Mouse (Mus musculus) megakaryocyte, embryonic 14.5 days (primary cell): ENCODE results near the gene Ank. TPM values are rescaled to one million over a fixed set of nuclear protein-coding genes. Genes with fewer than 3 reads are reported as not detected.

Experiments used
- H3K27me3 ChIP-seq: replicated peaks from 2 replicates; pipeline ENCODE3; 2012; ENCODE audit warnings: inconsistent platforms
- H3K36me3 ChIP-seq: replicated peaks from 2 replicates; pipeline ENCODE3; 2012; ENCODE audit warnings: low read length, inconsistent platforms, mixed read lengths
- H3K4me1 ChIP-seq: 2 replicates; pipeline ENCODE4 v1.6.1; 2012; ENCODE audit warnings: inconsistent platforms
- H3K4me3 ChIP-seq: replicated peaks from 2 replicates; pipeline ENCODE3; 2012; ENCODE audit warnings: moderate library complexity, mild to moderate bottlenecking, inconsistent platforms
- H3K9me3 ChIP-seq: 2 replicates; pipeline ENCODE4 v1.6.1; 2012; ENCODE audit warnings: inconsistent platforms
- FLI1 ChIP-seq: IDR thresholded peaks from 2 replicates; pipeline ENCODE4 v1.6.1; 2012; ENCODE audit warnings: low read length, inconsistent platforms, mixed read lengths
- GATA1 ChIP-seq: IDR thresholded peaks from 3 replicates; pipeline ENCODE4 v1.6.1; 2012; ENCODE audit warnings: mixed read lengths, low read length, inconsistent platforms, borderline replicate concordance
- polyA plus RNA-seq: library from polyadenylated mRNA; stranded (reverse); fragments of >175 nt; gene quantifications from 2 replicates; pipeline ENCODE4 v1.2.3, GENCODE M21; 2012; ENCODE audit warnings: low replicate concordance; ENCODE audit not compliant: insufficient read depth

The Ank gene
- polyA plus RNA-seq, 1 experiment, result 5.0 TPM

DNA sequence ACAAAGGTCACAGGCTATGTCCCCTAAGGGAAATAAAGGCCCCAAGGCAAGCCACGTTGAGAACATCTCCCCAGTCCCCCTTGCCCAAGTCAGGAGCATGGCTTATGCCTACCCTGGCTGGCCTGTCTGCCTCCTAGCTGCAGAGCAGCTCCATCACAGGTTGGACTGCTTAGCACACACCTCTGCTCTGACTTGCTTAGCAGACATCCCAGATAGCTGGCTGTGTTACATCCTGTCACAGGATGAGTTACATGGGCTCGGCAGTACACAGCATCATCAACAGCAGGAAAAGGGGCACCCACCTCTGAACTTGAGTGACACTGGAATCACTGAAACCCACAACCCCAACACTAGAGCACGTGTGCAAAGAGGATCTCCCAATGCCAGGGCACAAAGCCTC lies 138.8 kb downstream of the Ank start:
- TF ChIP-seq GATA1 (no peak), FLI1 (no peak)

GRCm38 (mm10) chr15:27609554-27609953 lies 143.1 kb downstream of the Ank start:
- Histone ChIP-seq H3K4me3 (no peak overlapping the region), H3K9me3 (no peaks in the 10 kb centered on the region), H3K27me3 (no peaks in the 10 kb centered on the region), H3K4me1 (peaks cover 62% of the 10 kb centered on the region), H3K36me3 (peaks cover 96% of the 10 kb centered on the region)
- no peak for TF ChIP-seq GATA1
- TF ChIP-seq FLI1, result no peak

More for the DNA sequence above, 138.8 kb downstream of the Ank start:
- H3K36me3 ChIP-seq, result peaks cover 98% of the 10 kb centered on the region
- no peaks in the 10 kb centered on the region for H3K9me3 ChIP-seq
- H3K4me3 ChIP-seq, result no peak overlapping the region
- H3K4me1 ChIP-seq, result peaks cover 47% of the 10 kb centered on the region
- no peaks in the 10 kb centered on the region for H3K27me3 ChIP-seq

GRCm38 (mm10) chr15:27612533-27613221 lies 146.2 kb downstream of the Ank start:
- Histone ChIP-seq H3K27me3 (no peaks in the 10 kb centered on the region), H3K36me3 (peaks cover 95% of the 10 kb centered on the region), H3K9me3 (no peaks in the 10 kb centered on the region), H3K4me3 (no peak overlapping the region), H3K4me1 (peaks cover 67% of the 10 kb centered on the region)
- TF ChIP-seq FLI1 (no peak), GATA1 (no peak)

DNA sequence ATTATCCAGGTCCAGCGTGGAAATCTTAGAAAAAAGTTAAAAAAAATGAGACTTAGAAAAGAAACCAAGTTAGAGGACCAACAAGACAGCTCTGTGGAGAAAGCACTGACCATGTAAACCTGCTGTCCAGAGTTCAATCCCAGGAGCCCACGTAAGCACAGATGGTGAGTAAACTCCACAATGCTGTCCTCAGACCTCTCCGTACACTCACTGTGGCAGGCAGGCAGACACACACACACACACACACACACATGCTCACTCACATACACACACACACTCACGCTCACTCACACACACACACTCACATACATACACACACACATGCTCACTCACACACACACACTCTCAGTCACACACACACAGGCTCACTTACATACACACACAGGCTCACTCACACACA lies 146.8 kb downstream of the Ank start:
- TF ChIP-seq FLI1, result no peak
- TF ChIP-seq GATA1, result no peak
- peaks cover 95% of the 10 kb centered on the region for H3K36me3 ChIP-seq

DNA sequence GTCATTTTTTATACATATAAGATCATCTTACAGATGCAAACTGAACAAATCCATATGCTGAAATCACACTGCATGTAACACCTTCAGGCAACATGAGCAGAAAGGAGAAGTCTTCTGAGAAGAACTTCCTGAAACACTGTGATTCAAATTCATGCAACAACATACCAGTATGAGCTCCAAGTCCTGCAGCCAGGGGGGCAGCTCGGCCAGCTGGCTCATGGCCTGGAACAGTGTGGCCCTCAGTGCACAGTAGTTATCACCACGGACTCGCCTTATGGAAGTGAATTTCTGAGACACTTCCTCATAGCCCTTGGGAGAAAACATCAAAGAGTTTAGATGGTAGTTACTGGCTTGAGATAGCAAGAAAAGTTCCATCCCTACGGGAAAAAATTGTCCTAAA lies 149.7 kb downstream of the Ank start:
- no peak for TF ChIP-seq FLI1
- no peak for TF ChIP-seq GATA1
- Histone ChIP-seq H3K4me1 (peaks cover 77% of the 10 kb centered on the region), H3K9me3 (no peaks in the 10 kb centered on the region), H3K4me3 (no peak overlapping the region), H3K27me3 (no peaks in the 10 kb centered on the region), H3K36me3 (peaks cover 91% of the 10 kb centered on the region)

More for the DNA sequence above, 146.8 kb downstream of the Ank start:
- Histone ChIP-seq H3K27me3 (no peaks in the 10 kb centered on the region), H3K4me1 (peaks cover 73% of the 10 kb centered on the region), H3K4me3 (peak overlapping the region; percentile 57), H3K9me3 (no peaks in the 10 kb centered on the region)

DNA sequence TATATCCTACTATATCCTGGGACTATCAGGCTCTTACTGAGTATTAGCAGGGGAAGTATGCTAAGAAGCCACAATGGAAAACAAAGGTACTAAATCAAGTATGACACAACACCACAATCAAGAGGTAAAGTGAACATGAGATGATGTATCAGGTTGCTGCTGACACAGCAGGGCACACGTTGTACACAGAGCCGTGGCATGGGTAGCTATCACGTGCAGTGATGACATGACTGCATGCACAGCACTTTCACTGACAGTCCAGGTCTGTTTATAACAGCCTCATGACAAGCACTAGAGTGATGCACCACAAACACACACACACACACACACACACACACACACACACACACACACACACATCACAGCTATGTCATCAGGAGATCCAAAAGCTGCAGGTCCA lies 150.8 kb downstream of the Ank start:
- TF ChIP-seq FLI1, result no peak
- TF ChIP-seq GATA1, result no peak
- Histone ChIP-seq H3K9me3 (no peaks in the 10 kb centered on the region), H3K4me3 (peak overlapping the region; percentile 76), H3K36me3 (peaks cover 88% of the 10 kb centered on the region), H3K27me3 (no peaks in the 10 kb centered on the region), H3K4me1 (peaks cover 80% of the 10 kb centered on the region)

- Histone ChIP-seq H3K9me3 (no peaks in the 10 kb centered on the region), H3K4me1 (peaks cover 80% of the 10 kb centered on the region), H3K27me3 (no peaks in the 10 kb centered on the region), H3K36me3 (peaks cover 90% of the 10 kb centered on the region), H3K4me3 (peak overlapping the region; percentile 81)
- no peak for TF ChIP-seq FLI1
- peak; percentile 88; the same call in 1 of the 3 replicates for TF ChIP-seq GATA1
Measured at GRCm38 (mm10) chr15:27618778-27619533, 152.5 kb downstream of the Ank start.

DNA sequence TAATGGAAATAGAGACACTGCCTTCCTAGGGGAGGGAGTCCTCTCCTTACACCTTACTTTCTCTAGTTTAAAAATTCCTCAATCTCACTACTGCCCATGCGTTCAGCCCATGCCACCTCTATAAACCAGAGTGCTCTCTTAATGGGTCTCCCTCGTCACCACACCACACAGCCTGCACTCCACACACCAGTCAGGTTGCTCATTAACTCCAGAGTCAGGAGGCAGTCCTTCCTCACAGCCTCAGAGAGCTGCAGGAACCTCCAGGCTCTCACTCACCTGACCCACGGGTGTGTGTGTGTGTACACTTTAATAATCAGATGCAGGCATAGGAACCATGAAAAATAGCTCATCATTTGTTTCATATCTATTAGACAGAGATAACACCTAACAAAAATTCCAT lies 153.2 kb downstream of the Ank start:
- Histone ChIP-seq H3K36me3 (peaks cover 90% of the 10 kb centered on the region), H3K27me3 (no peaks in the 10 kb centered on the region), H3K9me3 (no peaks in the 10 kb centered on the region), H3K4me1 (peaks cover 81% of the 10 kb centered on the region), H3K4me3 (peak overlapping the region; percentile 66)
- no peak for TF ChIP-seq GATA1
- no peak for TF ChIP-seq FLI1

- Histone ChIP-seq H3K4me1 (peaks cover 87% of the 10 kb centered on the region), H3K36me3 (peaks cover 86% of the 10 kb centered on the region)
Measured at GRCm38 (mm10) chr15:27620475-27621185, 154.2 kb downstream of the Ank start.

More at GRCm38 (mm10) chr15:27620475-27621185, 154.2 kb downstream of the Ank start:
- Histone ChIP-seq H3K9me3 (no peaks in the 10 kb centered on the region), H3K4me3 (peak overlapping the region; percentile 57), H3K27me3 (no peaks in the 10 kb centered on the region)
- TF ChIP-seq FLI1, result no peak
- no peak for TF ChIP-seq GATA1
